Mouse (Mus musculus): ENCODE measurements around the gene Krtcap2. TPM values are rescaled to one million over a fixed set of nuclear protein-coding genes. Genes with fewer than 3 reads are reported as not detected.
A peak's percentile ranks its signal among the peaks of the same experiment; 100 is the strongest.

Krtcap2 gene
- polyA plus RNA-seq, 1 experiment from 2014 or later = 282 TPM

- WGBS = 87% methylated on average over 10 of the region's 10 CpGs
- H3K4me1 ChIP-seq = peaks cover 28% of the 10 kb centered on the region
- no peak overlapping the region for H3K27ac ChIP-seq
- H3K4me2 ChIP-seq = no peak overlapping the region
- no peaks in the 10 kb centered on the region; the same call in 1 of the 2 replicates for H3K36me3 ChIP-seq
- H3K9ac ChIP-seq = no peak overlapping the region
- no peaks in the 10 kb centered on the region for H3K27me3 ChIP-seq
- no peak overlapping the region for H3K4me3 ChIP-seq
- ATAC-seq (ENCODE audit: borderline replicate concordance, extremely low read depth, low FRiP score, low TSS enrichment) = no peak
- no peaks in the 10 kb centered on the region for H3K9me3 ChIP-seq
Measured at GRCm38 (mm10) chr3:89236516-89236915, 9.2 kb upstream of the Krtcap2 start.

- no peak overlapping the region for H3K4me2 ChIP-seq
- ATAC-seq (ENCODE audit: borderline replicate concordance, extremely low read depth, low FRiP score, low TSS enrichment) = no peak
- no peak overlapping the region for H3K9ac ChIP-seq
- H3K4me1 ChIP-seq = peaks cover 23% of the 10 kb centered on the region
- H3K36me3 ChIP-seq = no peaks in the 10 kb centered on the region; the same call in 1 of the 2 replicates
- H3K27me3 ChIP-seq = no peaks in the 10 kb centered on the region
- H3K9me3 ChIP-seq = no peaks in the 10 kb centered on the region
- H3K27ac ChIP-seq = 0 out of 2 replicates have a peak overlapping the region, but pooled peaks have one; percentile 5
- H3K4me3 ChIP-seq = no peak overlapping the region
- WGBS = 87% methylated on average over 21 of the region's 21 CpGs
Measured at GRCm38 (mm10) chr3:89237682-89238081, 8.1 kb upstream of the Krtcap2 start.

- Histone ChIP-seq H3K27ac (no peak overlapping the region), H3K4me1 (peaks cover 17% of the 10 kb centered on the region), H3K9me3 (no peaks in the 10 kb centered on the region), H3K4me3 (no peak overlapping the region), H3K27me3 (no peaks in the 10 kb centered on the region; the same call in 1 of the 2 replicates), H3K4me2 (no peak overlapping the region), H3K9ac (no peak overlapping the region), H3K36me3 (no peaks in the 10 kb centered on the region; the same call in 1 of the 2 replicates)
- no peak for ATAC-seq (ENCODE audit: borderline replicate concordance, extremely low read depth, low FRiP score, low TSS enrichment)
- WGBS = 62% methylated on average over 12 of the region's 12 CpGs
Measured at GRCm38 (mm10) chr3:89238494-89238893, 7.3 kb upstream of the Krtcap2 start.

- WGBS = 67% methylated on average over 9 of the region's 9 CpGs
- Histone ChIP-seq H3K4me2 (no peak overlapping the region), H3K27ac (no peak overlapping the region), H3K36me3 (no peaks in the 10 kb centered on the region; the same call in 1 of the 2 replicates), H3K9ac (no peak overlapping the region), H3K4me1 (peaks cover 39% of the 10 kb centered on the region), H3K27me3 (peaks cover 14% of the 10 kb centered on the region), H3K9me3 (no peaks in the 10 kb centered on the region), H3K4me3 (no peak overlapping the region)
- no peak for ATAC-seq (ENCODE audit: borderline replicate concordance, extremely low read depth, low FRiP score, low TSS enrichment)
Measured at GRCm38 (mm10) chr3:89242331-89242895, 3.4 kb upstream of the Krtcap2 start.

GRCm38 (mm10) chr3:89243609-89244008, 2.2 kb upstream of the Krtcap2 start:
- H3K36me3 ChIP-seq = peaks cover 4% of the 10 kb centered on the region
- peak overlapping the region; percentile 78 for H3K4me3 ChIP-seq
- peak overlapping the region; percentile 82 for H3K4me2 ChIP-seq
- WGBS = 12% methylated on average over 14 of the region's 14 CpGs
- H3K27ac ChIP-seq = peak overlapping the region; percentile 74
- no peaks in the 10 kb centered on the region for H3K9me3 ChIP-seq
- H3K4me1 ChIP-seq = peaks cover 44% of the 10 kb centered on the region
- H3K27me3 ChIP-seq = peaks cover 14% of the 10 kb centered on the region
- peak overlapping the region; percentile 19 for H3K9ac ChIP-seq
- ATAC-seq (ENCODE audit: borderline replicate concordance, extremely low read depth, low FRiP score, low TSS enrichment) = peak; percentile 33; the same call in 1 of the 2 replicates

- peak overlapping the region; percentile 82 for H3K4me2 ChIP-seq
- peaks cover 14% of the 10 kb centered on the region for H3K27me3 ChIP-seq
- H3K9me3 ChIP-seq = no peaks in the 10 kb centered on the region
- H3K36me3 ChIP-seq = peaks cover 10% of the 10 kb centered on the region
- H3K4me3 ChIP-seq = peak overlapping the region; percentile 78
- peak overlapping the region; percentile 23 for H3K9ac ChIP-seq
- H3K27ac ChIP-seq = peak overlapping the region; percentile 74
- ATAC-seq (ENCODE audit: borderline replicate concordance, extremely low read depth, low FRiP score, low TSS enrichment) = no peak
- 13% methylated on average over 25 of the region's 25 CpGs for whole genome bisulfite sequencing
- H3K4me1 ChIP-seq = peaks cover 44% of the 10 kb centered on the region
Measured at GRCm38 (mm10) chr3:89244158-89244981, 1.4 kb upstream of the Krtcap2 start.

- no peaks in the 10 kb centered on the region for H3K9me3 ChIP-seq
- peak overlapping the region; percentile 23 for H3K9ac ChIP-seq
- peak overlapping the region; percentile 74 for H3K27ac ChIP-seq
- 1% methylated on average over 23 of the region's 26 CpGs for WGBS
- peaks cover 44% of the 10 kb centered on the region for H3K4me1 ChIP-seq
- H3K4me2 ChIP-seq = peak overlapping the region; percentile 82
- peaks cover 13% of the 10 kb centered on the region for H3K36me3 ChIP-seq
- H3K4me3 ChIP-seq = peak overlapping the region; percentile 78
- peaks cover 14% of the 10 kb centered on the region for H3K27me3 ChIP-seq
- ATAC-seq (ENCODE audit: borderline replicate concordance, extremely low read depth, low FRiP score, low TSS enrichment) = peak; percentile 32; the same call in 1 of the 2 replicates
Measured at GRCm38 (mm10) chr3:89244982-89245687, 631 bp upstream of the Krtcap2 start.

GRCm38 (mm10) chr3:89246261-89247100, 715 bp downstream of the Krtcap2 start, which contains the start of gene Trim46:
Gene Trim46, minus strand, starts transcription at chr3:89246309.
- peaks cover 57% of the 10 kb centered on the region for H3K4me1 ChIP-seq
- peak within 1 kb of the TSS; percentile 73 for H3K27ac ChIP-seq
- no peaks in the 10 kb centered on the region for H3K9me3 ChIP-seq
- H3K9ac ChIP-seq = peak within 1 kb of the TSS; percentile 75
- peak within 1 kb of the TSS; percentile 78 for H3K4me3 ChIP-seq
- WGBS = under 1% methylated on average over 42 of the region's 42 CpGs
- peaks cover 14% of the 10 kb centered on the region for H3K27me3 ChIP-seq
- H3K4me2 ChIP-seq = peak within 1 kb of the TSS; percentile 82
- peak; percentile 75 for ATAC-seq (ENCODE audit: borderline replicate concordance, extremely low read depth, low FRiP score, low TSS enrichment)
- H3K36me3 ChIP-seq = peaks cover 13% of the 10 kb centered on the region

- H3K9ac ChIP-seq = peak overlapping the region; percentile 75
- H3K36me3 ChIP-seq = peaks cover 13% of the 10 kb centered on the region
- no peak overlapping the region for H3K27ac ChIP-seq
- no peaks in the 10 kb centered on the region for H3K9me3 ChIP-seq
- H3K4me2 ChIP-seq = peak overlapping the region; percentile 82
- H3K4me3 ChIP-seq = peak overlapping the region; percentile 78
- WGBS = 83% methylated on average over 4 of the region's 4 CpGs
- peaks cover 14% of the 10 kb centered on the region for H3K27me3 ChIP-seq
- H3K4me1 ChIP-seq = peaks cover 67% of the 10 kb centered on the region
- no peak for ATAC-seq (ENCODE audit: borderline replicate concordance, extremely low read depth, low FRiP score, low TSS enrichment)
Measured at GRCm38 (mm10) chr3:89247466-89247865, 1.7 kb downstream of the Krtcap2 start.

GRCm38 (mm10) chr3:89250435-89251040, 4.8 kb downstream of the Krtcap2 start:
- peak overlapping the region; percentile 79 for H3K27ac ChIP-seq
- no peak for ATAC-seq (ENCODE audit: borderline replicate concordance, extremely low read depth, low FRiP score, low TSS enrichment)
- H3K4me1 ChIP-seq = peaks cover 48% of the 10 kb centered on the region
- H3K4me2 ChIP-seq = no peak overlapping the region
- no peak overlapping the region for H3K4me3 ChIP-seq
- H3K9ac ChIP-seq = no peak overlapping the region
- 15% methylated on average over 7 of the region's 7 CpGs for WGBS
- peaks cover 13% of the 10 kb centered on the region for H3K36me3 ChIP-seq
- no peaks in the 10 kb centered on the region for H3K27me3 ChIP-seq
- no peaks in the 10 kb centered on the region for H3K9me3 ChIP-seq

Measured in lung, embryonic 15.5 days (tissue).